Comparison of ENCODE assay signal across 7 mouse cellular contexts in the genomic region with DNA sequence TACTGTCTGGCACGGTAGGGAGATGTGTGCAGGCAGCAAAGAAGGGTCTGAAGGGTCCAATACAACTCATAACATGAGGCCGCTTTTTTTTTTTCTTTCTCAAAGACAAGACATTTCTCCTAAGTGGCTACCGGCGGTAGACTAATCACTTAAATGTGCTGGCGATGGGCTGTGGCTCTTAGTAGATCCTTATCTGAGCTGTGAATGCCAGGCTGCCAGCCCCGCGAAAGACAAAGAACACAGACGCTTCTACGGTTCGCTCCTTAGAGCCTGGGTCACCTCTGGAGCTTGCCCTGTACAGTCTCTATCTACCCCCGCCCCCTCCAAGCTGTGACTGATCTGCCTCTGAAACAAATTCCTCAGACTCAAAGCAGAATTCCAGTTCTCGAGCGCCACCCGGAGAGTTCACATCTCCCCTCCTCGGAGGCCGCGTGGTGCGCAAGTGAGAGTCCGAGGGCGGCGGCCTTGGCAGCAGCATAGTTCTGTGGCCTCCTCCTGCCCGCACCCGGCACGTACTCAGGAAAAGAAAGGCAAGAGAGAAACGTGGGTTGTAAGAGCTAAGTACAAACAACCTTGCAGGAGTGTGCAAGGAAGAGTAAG. TPM values are rescaled to one million over a fixed set of nuclear protein-coding genes. Genes with fewer than 3 reads are reported as not detected.
DNase-seq lines count a peak whose midpoint lies in the region; ATAC-seq and TF ChIP-seq lines count a peak whose summit lies in the region.

No protein-coding gene starts in this region.

- no peak for TF ChIP-seq POLR2A in MEL (IDR thresholded peaks at IDR 0.05; ENCODE audit: control insufficient read depth in 1 of 2, insufficient read depth in 1 of 2, low read depth in 1 of 2, low read length in 2 of 2, poor library complexity in 1 of 2)

- H3K27me3 ChIP-seq in MEL (ENCODE audit: control insufficient read depth in 1 of 2, insufficient read depth in 2 of 2, low read length in 2 of 2): no peaks in the 10 kb centered on the region
- H3K27me3 ChIP-seq in hindbrain, embryonic 13.5 days: peaks cover 83% of the 10 kb centered on the region
- H3K27me3 ChIP-seq in liver, embryonic 11.5 days (replicated peaks; ENCODE audit: control insufficient read depth, insufficient read depth, low read length): peaks cover 81% of the 10 kb centered on the region

- H3K9me3 ChIP-seq in MEL (replicated peaks; ENCODE audit: insufficient read depth, low read length): no peaks in the 10 kb centered on the region
- H3K9me3 ChIP-seq in hindbrain, embryonic 13.5 days: no peaks in the 10 kb centered on the region
- H3K9me3 ChIP-seq in liver, embryonic 11.5 days (ENCODE audit: control insufficient read depth, low read length): no peaks in the 10 kb centered on the region

- TF ChIP-seq RAD21 in MEL (IDR thresholded peaks at IDR 0.05; ENCODE audit: low read depth, low read length): peak; percentile 25

- H3K9ac ChIP-seq in MEL (ENCODE audit: control insufficient read depth, low read depth, low read length, poor library complexity, severe bottlenecking): peak overlapping the region; percentile 74
- H3K9ac ChIP-seq in hindbrain, embryonic 13.5 days: no peak overlapping the region; the same call in 1 of the 2 replicates
- no peak overlapping the region for H3K9ac ChIP-seq in liver, embryonic 11.5 days (ENCODE audit: low read depth, low read length)

- no peak for TF ChIP-seq EP300 in MEL (IDR thresholded peaks at IDR 0.05; ENCODE audit: low read depth in 1 of 2, low read length in 2 of 2)

- H3K4me2 ChIP-seq in hindbrain, embryonic 13.5 days: peak overlapping the region; percentile 61
- H3K4me2 ChIP-seq in liver, embryonic 11.5 days: peak overlapping the region; percentile 69

- 5% methylated on average over 25 of the region's 25 CpGs for WGBS in hindbrain, embryonic 13.5 days
- WGBS in liver, embryonic 11.5 days: 7% methylated on average over 25 of the region's 25 CpGs

- H3K79me2 ChIP-seq in MEL (ENCODE audit: control insufficient read depth, insufficient read depth, low read length, poor library complexity): no peaks in the 10 kb centered on the region

- peak overlapping the region; percentile 47 to 50 for H3K4me3 ChIP-seq in MEL (ENCODE audit: control insufficient read depth in 1 of 2, insufficient read depth in 1 of 2, low read depth in 2 of 2, low read length in 2 of 2)
- H3K4me3 ChIP-seq in hindbrain, embryonic 13.5 days: no peak overlapping the region
- peak overlapping the region; percentile 7; the same call in 1 of the 2 replicates for H3K4me3 ChIP-seq in liver, embryonic 11.5 days (ENCODE audit: low read depth, low read length)

- H3K27ac ChIP-seq in MEL (ENCODE audit: control insufficient read depth, low read depth, low read length): peak overlapping the region; percentile 70
- H3K27ac ChIP-seq in hindbrain, embryonic 13.5 days: no peak overlapping the region
- H3K27ac ChIP-seq in liver, embryonic 11.5 days (ENCODE audit: low read depth, low read length): no peak overlapping the region; the same call in 1 of the 2 replicates

- no peak for ATAC-seq in hindbrain, embryonic 13.5 days (ENCODE audit: low FRiP score)
- no peak for ATAC-seq in liver, embryonic 11.5 days (replicated peaks; ENCODE audit: low FRiP score)

- peak in 1 of 3 experiments; percentile 11; a peak in 2 of 6 replicates for TF ChIP-seq CTCF in MEL (IDR thresholded peaks at IDR 0.05 in 2 of 3, conservative IDR thresholded peaks at IDR 0.05 in 1 of 3; ENCODE audit: control insufficient read depth in 1 of 3, insufficient read depth in 1 of 3, low read depth in 2 of 3, low read length in 3 of 3, poor library complexity in 1 of 3, severe bottlenecking in 1 of 3)

- no peaks in the 10 kb centered on the region for H3K36me3 ChIP-seq in MEL (ENCODE audit: control insufficient read depth in 1 of 2, insufficient read depth in 2 of 2, low read length in 2 of 2)
- no peaks in the 10 kb centered on the region for H3K36me3 ChIP-seq in hindbrain, embryonic 13.5 days
- no peaks in the 10 kb centered on the region for H3K36me3 ChIP-seq in liver, embryonic 11.5 days (ENCODE audit: control insufficient read depth, insufficient read depth, low read length)

- peaks cover 0 to 13% of the 10 kb centered on the region in 2 experiments; a peak in 2 of 4 replicates for H3K4me1 ChIP-seq in MEL (ENCODE audit: control insufficient read depth in 1 of 2, insufficient read depth in 2 of 2, low read length in 2 of 2)
- peaks cover 49% of the 10 kb centered on the region for H3K4me1 ChIP-seq in hindbrain, embryonic 13.5 days (replicated peaks)
- H3K4me1 ChIP-seq in liver, embryonic 11.5 days (replicated peaks; ENCODE audit: control insufficient read depth, insufficient read depth, low read length): peaks cover 16% of the 10 kb centered on the region

- DNase-seq in MEL (ENCODE audit: low read depth, low spot score): peak; percentile 72
- peak; percentile 78 for DNase-seq in adrenal gland, adult 2 months
- DNase-seq in gastrocnemius, adult 18-20 months (ENCODE audit: low spot score): peak; percentile 47
- peak; percentile 41 for DNase-seq in liver, embryonic 11.5 days (ENCODE audit: low spot score)
- DNase-seq in natural killer cell, adult 2 months (ENCODE audit: low spot score in 2 of 2): peak; percentile 14 to 32
- no peak for DNase-seq in urinary bladder, postnatal 25 days (ENCODE audit: low spot score)

TF ChIP-seq in MEL, 35 proteins besides CTCF, POLR2A, EP300 and RAD21:
- TF ChIP-seq TBP (IDR thresholded peaks at IDR 0.05; ENCODE audit: low read depth, low read length) (no peak), GATA1 (IDR thresholded peaks at IDR 0.05; ENCODE audit: low read depth, low read length) (peak; percentile 38; the same call in 1 of the 2 replicates), MYC (IDR thresholded peaks at IDR 0.05; ENCODE audit: low read depth, low read length) (0 out of 2 replicates have a peak, but pooled peaks have one; percentile 26), ZNF384 (IDR thresholded peaks at IDR 0.05; ENCODE audit: low read depth, low read length) (peak; percentile 46; the same call in 1 of the 2 replicates), TAL1 (IDR thresholded peaks at IDR 0.05; ENCODE audit: low read length) (no peak)
TF ChIP-seq in MEL: peak in this region for 3.

RNA-seq across cellular contexts. Expression of a gene that starts 2.7 kb away (rescaled TPM):
- 61.6 and 72.2 TPM in 2 replicates for total RNA-seq in MEL (2012; rRNA removed)
- polyA plus RNA-seq in MEL (2012; ENCODE audit: insufficient read depth in 1 of 2, insufficient read length in 2 of 2, low read depth in 1 of 2, low replicate concordance in 2 of 2, missing spikeins in 1 of 2): 10 to 100 TPM; 44.6 to 88.7 TPM
- total RNA-seq in adrenal gland, adult 2 months (2021): 10 to 100 TPM; 11.8 to 16.9 TPM
- polyA plus RNA-seq in adrenal gland, adult 2 months (2012; rRNA removed): 7.5 and 9.3 TPM in 2 replicates
- total RNA-seq in gastrocnemius, adult 18-20 months (2021): 10 to 100 TPM; 13.4 to 18.4 TPM
- 17.8 and 18.1 TPM in 2 replicates for polyA plus RNA-seq in hindbrain, embryonic 13.5 days (2015; fragmentation: Nextera tagmentation; extraction: Ambion mirVana)
- 14.5 and 14.8 TPM in 2 replicates for polyA plus RNA-seq in liver, embryonic 11.5 days (2014; fragmentation: Nextera tagmentation; extraction: Ambion mirVana)
